Mouse (Mus musculus) thymus, adult 2 months (tissue): ENCODE data around the gene Vars. TPM values are rescaled to one million over a fixed set of nuclear protein-coding genes. Genes with fewer than 3 reads are reported as not detected.

Experiments used
- DNase-seq: peaks from one replicate; pipeline ENCODE4 v3.0.0; 2021
- H3K27ac ChIP-seq: fragments of 200-500 bp; 2 replicates; pipeline ENCODE4 v1.5.1; 2012; ENCODE audit warnings: low read length, control low read depth; ENCODE audit not compliant: control insufficient read depth, insufficient read depth
- H3K27me3 ChIP-seq: fragments of 200-500 bp; 2 replicates; pipeline ENCODE4 v1.6.1; 2012; ENCODE audit warnings: mild to moderate bottlenecking, low read length, moderate library complexity, mixed read lengths; ENCODE audit not compliant: control insufficient read depth, insufficient read depth
- H3K36me3 ChIP-seq: fragments of 200-500 bp; 2 replicates; pipeline ENCODE4 v1.6.1; 2012; ENCODE audit warnings: mild to moderate bottlenecking, low read length, moderate library complexity; ENCODE audit not compliant: control insufficient read depth, insufficient read depth
- H3K4me1 ChIP-seq: fragments of 200-500 bp; replicated peaks from 2 replicates; pipeline ENCODE4 v1.6.1; 2012; ENCODE audit warnings: low read length; ENCODE audit not compliant: control insufficient read depth, insufficient read depth
- H3K4me3 ChIP-seq: fragments of 200-500 bp; 2 replicates; pipeline ENCODE4 v1.5.1; 2012; ENCODE audit warnings: mild to moderate bottlenecking, low read length, control low read depth, moderate library complexity; ENCODE audit not compliant: control insufficient read depth, insufficient read depth
- CTCF ChIP-seq: fragments of 200-500 bp; IDR thresholded peaks from 2 replicates; pipeline ENCODE4 v1.5.1; 2012; ENCODE audit warnings: mild to moderate bottlenecking, control low read depth, low read length, moderate library complexity, borderline replicate concordance; ENCODE audit not compliant: control insufficient read depth, poor library complexity, insufficient read depth; ENCODE audit errors: extremely low read depth
- POLR2A ChIP-seq: fragments of 200-500 bp; IDR thresholded peaks from 2 replicates; pipeline ENCODE4 v1.6.1; 2012; ENCODE audit warnings: mild to moderate bottlenecking, low read length, control low read depth, moderate library complexity; ENCODE audit not compliant: control insufficient read depth, poor library complexity, insufficient read depth; ENCODE audit errors: extremely low read depth
- WGBS: fragments of 180-500 bp; shearing (Covaris S2); methylation state at CpG from one replicate; pipeline ENCODE4 v1.1.7; 2018; 5-methylcytosine and 5-hydroxymethylcytosine counted together
- polyA plus RNA-seq: library from polyadenylated mRNA; depleted of rRNA; stranded (reverse); fragments of >200 nt; gene quantifications from 2 replicates; pipeline ENCODE4 v1.2.3, GENCODE M21; 2012

Vars gene
- polyA plus RNA-seq, 1 experiment, result 404 TPM

GRCm38 (mm10) chr17:35024261-35024660 lies 23.5 kb downstream of the Vars start:
- 73% methylated on average over 13 of the region's 13 CpGs for WGBS
- DNase-seq, result no peak
- Histone ChIP-seq H3K27me3 (no peaks in the 10 kb centered on the region), H3K36me3 (no peaks in the 10 kb centered on the region), H3K27ac (no peak overlapping the region), H3K4me1 (peaks cover 28% of the 10 kb centered on the region), H3K4me3 (no peak overlapping the region)
- no peak for TF ChIP-seq POLR2A
- no peak for TF ChIP-seq CTCF

GRCm38 (mm10) chr17:35024691-35025488 lies 24.1 kb downstream of the Vars start:
- peaks cover 34% of the 10 kb centered on the region for H3K4me1 ChIP-seq

GRCm38 (mm10) chr17:35026206-35026605 lies 25.4 kb downstream of the Vars start:
- DNase-seq, result no peak
- Histone ChIP-seq H3K27ac (no peak overlapping the region), H3K27me3 (no peaks in the 10 kb centered on the region), H3K4me1 (peaks cover 42% of the 10 kb centered on the region), H3K36me3 (no peaks in the 10 kb centered on the region), H3K4me3 (no peak overlapping the region)
- no peak for TF ChIP-seq POLR2A
- TF ChIP-seq CTCF, result no peak
- WGBS, result 99% methylated on average over 5 of the region's 5 CpGs

More at GRCm38 (mm10) chr17:35024691-35025488, 24.1 kb downstream of the Vars start:
- no peaks in the 10 kb centered on the region for H3K27me3 ChIP-seq
- no peaks in the 10 kb centered on the region for H3K36me3 ChIP-seq
- no peak overlapping the region for H3K27ac ChIP-seq
- 46% methylated on average over 10 of the region's 10 CpGs for WGBS
- no peak for DNase-seq
- no peak overlapping the region for H3K4me3 ChIP-seq
- TF ChIP-seq POLR2A (no peak), CTCF (no peak)

- Histone ChIP-seq H3K27ac (no peak within 1 kb of the TSS), H3K27me3 (no peaks in the 10 kb centered on the region), H3K4me3 (no peak within 1 kb of the TSS), H3K36me3 (no peaks in the 10 kb centered on the region), H3K4me1 (peaks cover 38% of the 10 kb centered on the region)
- DNase-seq, result no peak
- TF ChIP-seq CTCF (no peak), POLR2A (no peak)
- 35% methylated on average over 13 of the region's 13 CpGs for WGBS
Measured at GRCm38 (mm10) chr17:35027277-35028068, 26.7 kb downstream of the Vars start, which contains the start of gene Sapcd1. Gene Sapcd1, minus strand, starts transcription at chr17:35028016.

- Histone ChIP-seq H3K4me3 (no peak overlapping the region), H3K27me3 (no peaks in the 10 kb centered on the region), H3K4me1 (peaks cover 38% of the 10 kb centered on the region), H3K36me3 (no peaks in the 10 kb centered on the region), H3K27ac (no peak overlapping the region)
- TF ChIP-seq CTCF (no peak), POLR2A (no peak)
- DNase-seq, result no peak
- 48% methylated on average over 2 of the region's 2 CpGs for WGBS
Measured at GRCm38 (mm10) chr17:35028315-35028714, 27.5 kb downstream of the Vars start.

- Histone ChIP-seq H3K4me1 (peaks cover 39% of the 10 kb centered on the region), H3K27me3 (no peaks in the 10 kb centered on the region), H3K36me3 (no peaks in the 10 kb centered on the region), H3K4me3 (peak overlapping the region; percentile 10), H3K27ac (peak overlapping the region; percentile 6; the same call in 1 of the 2 replicates)
- TF ChIP-seq CTCF, result peak; percentile 49; the same call in 1 of the 2 replicates
- no peak for TF ChIP-seq POLR2A
- 15% methylated on average over 19 of the region's 19 CpGs for WGBS
- peak; percentile 38 for DNase-seq
Measured at GRCm38 (mm10) chr17:35029691-35030532, 29.1 kb downstream of the Vars start.
